Mouse (Mus musculus) left cerebral cortex, postnatal 4 days (tissue): ENCODE results near the gene Gadd45b. TPM values are rescaled to one million over a fixed set of nuclear protein-coding genes. Genes with fewer than 3 reads are reported as not detected.

Source experiments
- DNase-seq: peaks from one replicate; pipeline ENCODE4 v3.0.0-alpha.2; 2022
- intact Hi-C: fragments of 180-260 bp; cut with DNase I; formaldehyde crosslinking; loops from one replicate; pipeline ENCODE4 v1.15.1; 2025
- total RNA-seq, 2 experiments: library from RNA; stranded (reverse); gene quantifications; 2 replicates each; pipeline ENCODE4 v1.2.3; 2021

The Gadd45b gene
- total RNA-seq, 2 experiments from 2014 or later: 5.3 to 6.2 TPM

DNA sequence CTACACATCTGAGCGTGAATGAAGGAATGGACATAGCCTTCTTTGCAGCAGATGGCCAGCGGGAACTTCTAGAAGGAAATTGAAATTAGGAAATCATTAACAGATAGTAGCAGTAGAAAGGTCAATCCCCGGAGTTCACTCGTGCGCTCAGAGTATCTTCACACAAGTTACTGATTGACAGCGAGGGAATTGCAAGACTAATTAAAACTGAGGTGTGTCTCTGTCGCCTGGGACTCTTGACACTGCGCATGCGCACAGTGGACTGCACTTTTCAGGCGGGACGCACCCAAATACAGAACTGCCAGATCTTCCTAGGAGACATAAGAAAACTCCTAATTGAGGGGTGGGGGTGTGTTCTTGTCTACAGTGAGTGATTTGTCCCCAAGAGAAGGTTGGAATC, 45.6 kb downstream of the Gadd45b start:
- no peak for DNase-seq
- intact Hi-C loops: no loop called here

DNA sequence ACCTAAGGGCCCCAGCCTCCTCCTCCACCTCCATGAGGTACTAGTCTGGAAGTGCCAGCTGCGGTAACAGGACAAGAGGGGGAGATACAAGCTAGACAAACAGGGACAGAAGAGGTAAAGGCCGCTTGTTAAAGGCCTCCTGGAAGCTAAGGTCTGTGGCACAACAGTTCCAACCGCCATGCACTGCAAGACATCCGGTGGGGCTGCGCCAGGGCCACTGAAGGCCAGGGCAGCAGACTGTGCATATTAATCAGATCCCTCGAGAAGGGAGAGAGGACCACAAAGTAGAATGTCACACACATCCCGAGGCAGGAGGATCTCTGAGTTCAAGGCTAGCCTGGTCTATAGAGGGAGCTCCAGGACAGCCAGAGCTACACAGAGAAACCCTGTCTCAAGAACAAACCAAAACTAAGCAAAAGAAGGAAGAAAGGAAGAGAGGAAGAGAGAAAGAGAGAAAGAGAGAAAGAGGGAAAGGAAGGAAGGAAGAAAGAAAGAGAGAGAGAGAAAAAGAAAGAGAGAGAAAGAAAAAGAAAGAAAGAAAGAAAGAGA, 51.8 kb downstream of the Gadd45b start:
- intact Hi-C loops: no loop called here

More for the DNA sequence above, 51.8 kb downstream of the Gadd45b start:
- DNase-seq: no peak

Other genes with a start within 250 kb of the Gadd45b start
- gene Mob3a, start 228.1 kb upstream of the Gadd45b start, total RNA-seq: 10 to 100 TPM; 52.0 to 52.1 TPM
- 10 to 100 TPM; 46.3 to 53.6 TPM for gene Izumo4, start 227.9 kb upstream of the Gadd45b start, total RNA-seq
- 100 to 1,000 TPM; 142 to 145 TPM for gene Ap3d1, start 187.8 kb upstream of the Gadd45b start, total RNA-seq
- gene Dot1l, start 174.9 kb upstream of the Gadd45b start, total RNA-seq: 10 to 100 TPM; 62.1 TPM
- gene Sf3a2, start 131.9 kb upstream of the Gadd45b start, total RNA-seq: 10 to 100 TPM; 58.0 to 58.2 TPM
- gene Plekhj1, start 131.4 kb upstream of the Gadd45b start, total RNA-seq: 10 to 100 TPM; 73.2 to 86.2 TPM
- gene Amh, start 124.8 kb upstream of the Gadd45b start, total RNA-seq: 1 to 10 TPM; 1.9 to 2.2 TPM
- gene Jsrp1, start 116.6 kb upstream of the Gadd45b start, total RNA-seq: under 1 TPM; 0.54 to 0.64 TPM
- 100 to 1,000 TPM; 393 to 396 TPM for gene Oaz1, start 103.4 kb upstream of the Gadd45b start, total RNA-seq
- gene Lingo3, start 86.0 kb upstream of the Gadd45b start, total RNA-seq: 10 to 100 TPM; 21.4 to 24.6 TPM
- gene Lsm7, start 74.9 kb upstream of the Gadd45b start, total RNA-seq: 10 to 100 TPM; 62.0 to 67.4 TPM
- 10 to 100 TPM; 77.4 to 86.2 TPM for gene Sppl2b, start 74.8 kb upstream of the Gadd45b start, total RNA-seq
- under 1 TPM; 0.12 to 0.42 TPM for gene Tmprss9, start 58.2 kb upstream of the Gadd45b start, total RNA-seq
- 100 to 1,000 TPM; 147 TPM for gene Timm13, start 29.1 kb upstream of the Gadd45b start, total RNA-seq
- gene Lmnb2, start 11.8 kb upstream of the Gadd45b start, total RNA-seq: 10 to 100 TPM; 28.5 to 35.7 TPM
- gene Gng7, start 84.9 kb downstream of the Gadd45b start, total RNA-seq: 100 to 1,000 TPM in 1 of 2 experiments, 10 to 100 TPM in 1; 96.7 to 106 TPM
- gene Diras1, start 95.6 kb downstream of the Gadd45b start, total RNA-seq: 100 to 1,000 TPM; 104 to 111 TPM
- 10 to 100 TPM; 57.8 to 59.8 TPM for gene Slc39a3, start 107.4 kb downstream of the Gadd45b start, total RNA-seq
- gene Sgta, start 130.1 kb downstream of the Gadd45b start, total RNA-seq: 100 to 1,000 TPM; 193 to 199 TPM
- 10 to 100 TPM; 53.6 to 56.5 TPM for gene Thop1, start 140.0 kb downstream of the Gadd45b start, total RNA-seq
- gene Creb3l3, start 168.8 kb downstream of the Gadd45b start, total RNA-seq: under 1 TPM; 0.22 to 0.60 TPM
- gene Map2k2, start 175.8 kb downstream of the Gadd45b start, total RNA-seq: 100 to 1,000 TPM; 153 to 167 TPM
- gene Zbtb7a, start 205.1 kb downstream of the Gadd45b start, total RNA-seq: 10 to 100 TPM; 23.3 to 24.7 TPM
- 10 to 100 TPM; 29.6 to 30.4 TPM for gene Pias4, start 237.8 kb downstream of the Gadd45b start, total RNA-seq
- gene Eef2, start 246.6 kb downstream of the Gadd45b start, total RNA-seq: 1,000 to 10,000 TPM; 1,312 to 1,322 TPM